Mouse (Mus musculus): Measurements from ENCODE around the gene Prss43.

Prss43 gene

DNA sequence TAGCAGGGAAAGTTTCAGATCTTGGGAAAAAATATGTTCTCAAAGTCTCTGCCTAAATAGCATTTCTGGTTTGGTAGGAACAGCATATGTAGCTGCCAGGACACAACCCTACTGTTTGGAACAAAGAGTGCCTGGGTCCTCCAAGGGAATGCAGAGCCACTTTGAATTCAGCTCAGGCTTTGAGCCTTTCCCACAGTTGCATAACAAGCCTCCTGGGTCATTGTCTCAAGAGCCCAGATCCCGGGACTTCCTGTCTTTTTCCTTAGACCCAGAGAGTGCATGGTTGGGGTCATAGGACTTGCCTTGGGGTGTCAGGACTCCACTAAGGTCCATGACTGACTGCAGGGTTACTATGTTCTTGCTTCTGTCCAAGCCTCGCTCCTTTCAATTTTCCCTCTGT, 9.6 kb downstream of the Prss43 start:
- in situ Hi-C loops (cut with MboI; ENCODE audit: low sequenced_read_pairs) = no loop called here

DNA sequence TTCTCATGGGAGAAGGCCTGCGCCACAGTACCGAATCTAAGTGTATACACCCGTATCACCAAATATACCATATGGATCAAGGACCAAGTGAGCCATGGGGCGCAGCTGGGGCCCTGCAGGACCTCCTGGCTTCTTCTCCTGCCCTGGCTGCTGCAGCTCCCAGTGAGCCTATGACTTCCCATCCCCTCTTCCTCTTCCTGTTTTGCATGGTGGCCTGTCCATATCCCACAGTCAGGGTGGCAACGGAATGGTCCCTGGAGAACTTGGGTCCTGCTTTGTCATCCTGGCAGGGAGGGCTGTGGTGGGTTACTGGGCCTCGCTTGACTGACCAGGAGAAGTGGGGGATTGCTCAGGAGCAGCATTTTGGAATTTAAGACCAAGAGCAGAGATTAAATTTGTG, 14.4 kb downstream of the Prss43 start:
- in situ Hi-C loops (cut with MboI; ENCODE audit: low sequenced_read_pairs) = no loop called here

DNA sequence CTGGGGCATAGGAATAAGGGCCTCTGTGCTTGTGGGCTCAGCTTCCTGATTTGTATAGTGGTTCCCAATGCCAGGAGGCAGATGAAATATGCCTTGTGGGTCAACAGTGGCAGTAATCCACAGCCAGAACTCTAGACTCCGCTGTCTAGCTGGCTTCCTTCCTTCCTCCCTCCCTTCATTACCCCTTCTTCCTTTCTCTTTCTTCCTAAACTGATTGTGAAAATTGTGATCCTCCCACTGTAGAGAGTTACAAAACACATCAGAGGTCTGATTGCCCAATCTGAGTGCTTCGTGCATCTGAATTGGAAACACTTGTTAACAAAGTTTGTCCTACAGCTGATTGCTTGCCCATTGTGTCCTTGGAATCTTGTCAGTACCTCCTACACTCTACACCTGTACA, 14.9 kb downstream of the Prss43 start:
- in situ Hi-C loops (cut with MboI; ENCODE audit: low sequenced_read_pairs) = no loop called here

GRCm38 (mm10) chr9:110844206-110844605, 17.7 kb downstream of the Prss43 start, which contains the start of gene Prss46:
Gene Prss46 (plus strand): TSS chr9:110844506.
- in situ Hi-C loops (cut with MboI; ENCODE audit: low sequenced_read_pairs) = no loop called here

GRCm38 (mm10) chr9:110849162-110849561, 22.7 kb downstream of the Prss43 start:
- in situ Hi-C loops (cut with MboI; ENCODE audit: low sequenced_read_pairs) = no loop called here

GRCm38 (mm10) chr9:110855903-110856302, 29.4 kb downstream of the Prss43 start:
- in situ Hi-C loops (cut with MboI; ENCODE audit: low sequenced_read_pairs) = no loop called here

GRCm38 (mm10) chr9:110856920-110857319, 30.4 kb downstream of the Prss43 start:
- in situ Hi-C loops (cut with MboI; ENCODE audit: low sequenced_read_pairs) = no loop called here

DNA sequence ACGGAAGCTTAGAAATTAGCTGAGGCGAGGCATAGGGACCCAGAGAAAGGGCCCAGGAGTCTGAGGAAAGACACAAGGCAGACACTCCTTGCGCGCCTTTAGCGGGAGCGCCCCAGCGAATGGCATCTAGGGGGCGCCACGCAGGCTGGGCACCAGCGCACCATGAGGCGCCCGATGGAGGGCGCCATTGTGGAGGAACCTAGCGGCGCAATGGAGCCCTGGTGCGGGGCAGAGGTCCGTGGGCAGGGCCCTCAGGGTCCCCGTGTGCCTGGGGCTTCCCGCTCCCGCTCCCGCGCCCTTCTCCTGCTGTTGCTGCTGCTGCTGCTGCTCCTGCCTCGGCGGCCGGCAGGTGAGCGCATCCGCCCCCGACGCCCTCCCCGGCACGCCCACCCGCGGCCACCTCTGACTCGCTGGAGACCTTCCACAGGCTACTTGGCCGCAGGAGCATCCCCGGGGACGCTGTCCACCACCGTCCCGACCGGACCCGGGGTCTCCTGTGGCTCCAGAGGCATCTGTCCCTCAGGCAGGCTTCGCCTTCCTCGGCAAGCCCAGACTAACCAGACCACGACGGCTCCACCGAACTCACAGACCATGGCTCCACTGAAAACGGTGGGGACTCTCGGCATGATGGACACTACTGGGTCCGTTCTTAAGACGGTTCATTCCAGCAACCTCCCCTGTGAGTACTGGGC, 31.4 kb downstream of the Prss43 start, which contains the start of gene Prss50:
Gene Prss50 (plus strand): TSS at position 187 of the 692 bp plus-strand sequence.
- in situ Hi-C loops (cut with MboI; ENCODE audit: low sequenced_read_pairs) = no loop called here

- in situ Hi-C loops (cut with MboI; ENCODE audit: low sequenced_read_pairs) = no loop called here
These were observed 32.0 kb downstream of the Prss43 start for GRCm38 (mm10) chr9:110858523-110858922.

GRCm38 (mm10) chr9:110858967-110859596, 32.6 kb downstream of the Prss43 start:
- in situ Hi-C loops (cut with MboI; ENCODE audit: low sequenced_read_pairs) = no loop called here

GRCm38 (mm10) chr9:110871030-110871429, 44.5 kb downstream of the Prss43 start:
- in situ Hi-C loops (cut with MboI; ENCODE audit: low sequenced_read_pairs) = no loop called here

DNA sequence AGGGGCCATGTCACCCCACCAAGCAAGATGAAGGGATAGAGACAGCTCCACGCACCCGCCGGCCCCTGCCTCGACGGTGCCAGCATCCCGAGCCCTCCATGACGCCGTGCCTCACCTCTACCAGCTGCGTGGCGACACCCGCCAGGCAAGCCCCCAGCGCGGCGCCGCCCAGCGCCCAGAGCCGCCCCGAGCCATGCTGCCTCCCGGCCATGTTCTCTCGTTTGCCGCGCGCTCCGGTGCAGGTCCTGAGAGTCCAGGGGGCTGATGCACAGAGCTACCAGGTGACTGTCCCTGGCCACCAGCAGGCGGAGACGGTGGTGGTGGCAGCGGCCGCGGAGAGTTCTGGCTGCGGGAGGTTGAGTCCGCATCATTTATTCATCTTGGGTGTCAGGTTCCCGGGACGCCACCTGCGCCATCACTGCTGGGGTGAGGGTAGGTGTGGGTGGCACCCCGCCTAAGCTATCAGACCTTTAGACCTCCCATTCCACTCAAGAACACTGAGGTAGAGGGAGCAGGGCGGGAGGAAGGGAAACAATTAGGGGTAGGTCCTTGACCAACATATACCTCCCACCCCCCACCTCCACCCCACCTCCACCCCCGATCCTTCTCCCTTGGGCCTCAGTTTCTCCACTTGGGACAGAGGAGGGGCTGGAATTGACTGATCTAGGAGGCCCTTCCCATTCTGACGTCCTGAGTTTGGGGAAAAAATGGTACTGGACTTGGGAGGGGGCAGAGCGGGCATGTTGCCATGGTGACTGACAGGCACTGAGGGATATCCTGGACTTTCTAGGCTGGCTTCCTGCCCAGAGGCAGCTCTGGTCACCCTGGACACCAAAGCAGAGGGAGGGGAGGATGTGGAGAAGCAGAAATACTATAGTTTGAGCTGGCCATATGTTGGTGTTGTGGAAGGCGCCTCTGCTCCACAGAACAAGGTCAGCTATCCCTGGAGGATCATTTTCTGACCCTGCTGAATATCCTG, 47.5 kb downstream of the Prss43 start:
- in situ Hi-C loops (cut with MboI; ENCODE audit: low sequenced_read_pairs) = no loop called here

- in situ Hi-C loops (cut with MboI; ENCODE audit: low sequenced_read_pairs) = no loop called here
These were observed 48.2 kb downstream of the Prss43 start for GRCm38 (mm10) chr9:110874660-110875191.

GRCm38 (mm10) chr9:110875288-110875695, 48.8 kb downstream of the Prss43 start:
- in situ Hi-C loops (cut with MboI; ENCODE audit: low sequenced_read_pairs) = no loop called here

- in situ Hi-C loops (cut with MboI; ENCODE audit: low sequenced_read_pairs) = no loop called here
These were observed 50.9 kb downstream of the Prss43 start for GRCm38 (mm10) chr9:110877353-110877752.

DNA sequence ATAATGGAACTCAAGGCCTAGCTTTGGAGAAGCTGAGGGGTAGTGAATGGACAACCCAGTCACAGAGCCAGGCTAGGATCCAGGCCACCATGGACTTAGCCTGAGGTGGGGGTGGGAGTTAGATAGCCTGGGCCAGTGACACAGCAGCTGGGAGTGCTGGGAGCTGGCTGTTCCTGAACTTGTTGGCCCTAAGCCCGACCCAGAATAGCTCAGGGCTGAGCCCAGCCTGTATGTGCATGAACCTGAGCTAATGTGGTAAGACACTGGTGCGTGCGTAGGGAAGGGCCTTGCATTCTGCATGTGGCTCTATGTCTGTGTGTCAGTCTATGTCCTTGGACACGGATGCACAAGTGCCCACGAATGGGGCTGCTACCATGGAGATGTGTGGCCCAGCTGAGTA, 51.4 kb downstream of the Prss43 start:
- in situ Hi-C loops (cut with MboI; ENCODE audit: low sequenced_read_pairs) = no loop called here

DNA sequence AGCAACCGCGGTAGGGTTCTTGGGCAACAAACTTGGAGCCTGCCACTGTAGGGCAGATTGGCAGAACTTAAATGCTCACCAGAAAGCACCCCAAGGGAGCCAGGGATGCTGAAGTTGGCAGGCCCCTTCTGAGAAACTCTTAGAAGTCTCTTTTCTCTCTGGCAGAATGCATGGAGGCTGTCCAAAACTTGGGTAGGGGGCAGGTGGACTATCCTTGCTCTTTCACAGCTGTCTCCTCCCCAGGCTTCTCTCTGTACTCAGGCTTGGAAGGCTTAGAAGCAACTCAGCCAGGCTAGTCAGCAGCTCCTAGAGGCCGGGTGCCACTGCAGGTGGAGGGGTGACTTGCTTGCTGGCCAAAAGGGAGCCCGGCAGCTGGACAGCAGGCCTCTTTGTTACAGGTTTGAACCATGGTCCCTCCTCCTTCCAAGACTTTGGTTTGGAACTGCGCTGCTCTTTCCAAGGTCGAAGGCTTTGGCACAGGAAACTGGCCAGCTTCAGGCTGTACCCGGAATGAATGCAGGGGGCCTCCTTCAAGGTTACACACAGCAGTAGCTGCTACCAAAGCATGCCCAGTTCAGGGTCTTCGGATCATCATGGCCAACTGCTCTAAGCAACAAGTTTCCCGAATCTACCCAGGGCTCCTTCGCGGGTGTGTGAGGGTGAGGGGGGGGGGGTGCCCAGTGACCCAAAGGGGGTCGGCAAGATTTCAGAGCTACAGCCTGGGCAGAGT, 52.9 kb downstream of the Prss43 start, which contains the start of gene Als2cl:
Gene Als2cl (plus strand): TSS at position 680 of the 730 bp plus-strand sequence.
- in situ Hi-C loops (cut with MboI; ENCODE audit: low sequenced_read_pairs) = no loop called here

DNA sequence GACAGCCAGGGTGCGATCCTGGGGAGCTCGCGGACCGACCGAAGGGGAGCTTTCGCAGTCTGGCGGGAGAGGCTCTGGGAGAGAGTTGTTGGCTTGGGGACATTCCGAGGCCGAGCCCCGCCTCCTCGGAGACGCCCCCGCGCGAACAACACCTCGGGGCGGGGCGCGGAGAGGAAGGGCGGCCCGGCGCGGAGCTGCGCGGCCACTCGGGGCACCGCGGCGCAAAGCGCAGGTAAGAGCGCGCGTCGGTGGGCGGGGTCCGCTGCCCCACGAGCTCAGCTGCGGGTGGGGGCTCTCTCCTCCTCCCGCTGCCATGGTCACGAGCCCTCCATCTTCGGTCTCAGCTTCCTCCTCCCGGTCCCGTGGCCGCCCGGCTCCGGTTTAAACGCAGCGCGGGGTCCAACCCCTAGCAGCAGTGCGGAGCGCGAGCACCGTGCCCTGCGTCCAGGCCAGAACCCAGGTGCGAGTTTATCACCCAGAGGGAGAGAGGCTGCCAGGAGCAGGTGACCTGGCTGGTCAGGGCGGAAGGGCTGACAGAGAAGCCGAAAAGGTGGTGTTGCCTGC, 53.6 kb downstream of the Prss43 start, which contains the start of gene Tmie:
Gene Tmie (minus strand): TSS at position 116 of the 564 bp plus-strand sequence.
- in situ Hi-C loops (cut with MboI; ENCODE audit: low sequenced_read_pairs) = no loop called here

DNA sequence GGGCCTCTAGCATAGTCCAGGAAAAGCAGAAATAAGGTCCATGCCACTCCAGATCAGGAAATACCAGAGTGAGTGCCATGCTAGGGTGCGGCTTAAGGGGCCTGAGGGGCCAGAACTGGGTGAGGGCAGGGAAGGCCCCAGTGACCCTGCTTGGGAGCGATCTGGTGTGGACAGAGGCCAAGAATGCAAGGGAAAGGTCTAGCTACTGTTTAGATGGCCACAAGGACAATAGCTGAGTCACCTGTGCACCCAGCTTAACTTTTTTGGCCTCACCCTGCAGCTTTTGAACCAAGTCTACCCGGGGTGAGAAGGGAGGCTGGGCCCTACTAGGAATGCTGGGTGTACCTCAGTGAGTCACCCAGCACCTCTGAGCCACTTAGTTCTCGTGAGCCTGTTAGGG, 54.3 kb downstream of the Prss43 start:
- in situ Hi-C loops (cut with MboI; ENCODE audit: low sequenced_read_pairs) = no loop called here

Data from CH12F3 (cell line).